Mouse (Mus musculus) ES-E14 (cell line): ENCODE results near the gene Timm10b. TPM values are rescaled to one million over a fixed set of nuclear protein-coding genes. Genes with fewer than 3 reads are reported as not detected.

Experiments
- DNase-seq: peaks from one replicate; pipeline ENCODE4 v3.0.0-alpha.2; 2013; ENCODE audit warnings: low read depth, low spot score
- H3K27ac ChIP-seq: 2 replicates; pipeline ENCODE4 v1.5.1; 2012; ENCODE audit warnings: low read depth, mild to moderate bottlenecking, low read length, moderate library complexity, mixed read lengths; ENCODE audit not compliant: poor library complexity, insufficient read depth, severe bottlenecking
- H3K36me3 ChIP-seq: 2 replicates; pipeline ENCODE4 v1.6.1; 2012; ENCODE audit warnings: mild to moderate bottlenecking, low read length, moderate library complexity, mixed read lengths; ENCODE audit not compliant: control insufficient read depth, poor library complexity, insufficient read depth, severe bottlenecking
- H3K4me1 ChIP-seq, 2 experiments: fragments of 150-350 bp in 1 of 2; sonication (generic) in 1 of 2; 2 replicates each; pipeline ENCODE4 v1.6.1; 2012; ENCODE audit warnings: low read length in 2 of 2, mild to moderate bottlenecking in 1 of 2, mixed read lengths in 1 of 2; ENCODE audit not compliant: control insufficient read depth in 2 of 2, insufficient read depth in 2 of 2, poor library complexity in 1 of 2
- H3K4me3 ChIP-seq, 2 experiments: fragments of 150-350 bp in 1 of 2; sonication (generic) in 1 of 2; 2 replicates each; pipeline ENCODE4 v1.5.1; 2012; ENCODE audit warnings: low read length in 2 of 2, low read depth in 1 of 2, mild to moderate bottlenecking in 1 of 2, mixed read lengths in 1 of 2; ENCODE audit not compliant: insufficient read depth in 1 of 2, poor library complexity in 1 of 2, severe bottlenecking in 1 of 2
- H3K9ac ChIP-seq: 2 replicates; pipeline ENCODE4 v1.6.1; 2012; ENCODE audit warnings: low read depth, mild to moderate bottlenecking, low read length, mixed read lengths; ENCODE audit not compliant: poor library complexity, insufficient read depth, severe bottlenecking
- H3K9me3 ChIP-seq: fragments of 150-350 bp; sonication (generic); 2 replicates; pipeline ENCODE4 v1.6.1; 2012; ENCODE audit warnings: low read depth, mild to moderate bottlenecking, low read length; ENCODE audit not compliant: control insufficient read depth, insufficient read depth
- CHD2 ChIP-seq: IDR thresholded peaks from 2 replicates; pipeline ENCODE4 v1.6.1; 2014; ENCODE audit warnings: mild to moderate bottlenecking, low read depth, low read length, inconsistent platforms
- HCFC1 ChIP-seq: IDR thresholded peaks from 2 replicates; pipeline ENCODE4 v1.6.1; 2012; ENCODE audit warnings: low read length, inconsistent platforms, borderline replicate concordance; ENCODE audit not compliant: insufficient read depth
- MAFK ChIP-seq: IDR thresholded peaks from 2 replicates; pipeline ENCODE4 v1.6.1; 2014; ENCODE audit warnings: mild to moderate bottlenecking, low read depth, low read length, inconsistent platforms; ENCODE audit not compliant: insufficient read depth
- ZC3H11A ChIP-seq: IDR thresholded peaks from 2 replicates; pipeline ENCODE4 v1.6.1; 2012; ENCODE audit warnings: low read depth, mild to moderate bottlenecking, inconsistent platforms, low read length, borderline replicate concordance
- ZNF384 ChIP-seq: IDR thresholded peaks from 2 replicates; pipeline ENCODE4 v1.6.1; 2012; ENCODE audit warnings: low read depth, low read length, inconsistent platforms
- in situ Hi-C, 2 experiments: fragments of 600-800 bp; cut with MboI; formaldehyde crosslinking; loops; one replicate each; pipeline ENCODE4 v1.15.1; 2025; ENCODE audit warnings: low sequenced_read_pairs in 2 of 2, inconsistent platforms in 1 of 2; ENCODE audit not compliant: unreplicated experiment in 2 of 2
- total RNA-seq: library from RNA; depleted of rRNA; stranded (reverse); fragments of 300-350 nt; gene quantifications from 2 replicates; pipeline ENCODE4 v1.2.3, GENCODE M21; 2012

Timm10b gene
- total RNA-seq, 1 experiment = 85.5 TPM

DNA sequence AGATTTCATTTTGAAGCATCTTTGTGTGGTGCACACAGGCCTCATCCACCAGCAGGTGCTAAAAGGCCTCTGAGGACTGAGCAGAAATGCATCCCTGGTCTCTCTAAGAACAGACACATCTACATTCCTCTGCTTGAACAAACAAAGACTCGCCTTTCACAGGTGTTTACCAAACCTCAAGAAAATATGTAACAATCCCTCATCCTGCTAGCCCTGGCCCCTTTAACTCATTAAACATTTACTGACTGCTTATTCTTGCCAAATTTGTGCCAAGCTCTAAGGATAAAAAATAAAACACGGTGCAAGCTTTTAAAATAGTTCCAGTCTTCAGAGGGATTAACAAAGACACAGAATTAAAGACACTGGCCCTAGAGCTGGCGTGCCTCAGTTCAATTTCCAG lies 20.2 kb upstream of the Timm10b start:
- in situ Hi-C loops = no loop called here
- no peak for DNase-seq
- Histone ChIP-seq H3K4me1 (no peaks in the 10 kb centered on the region), H3K9ac (no peak overlapping the region), H3K27ac (no peak overlapping the region), H3K9me3 (no peaks in the 10 kb centered on the region), H3K4me3 (no peak overlapping the region), H3K36me3 (peaks cover 30% of the 10 kb centered on the region)
- TF ChIP-seq MAFK (no peak), CHD2 (no peak), ZNF384 (no peak), ZC3H11A (no peak), HCFC1 (no peak)

DNA sequence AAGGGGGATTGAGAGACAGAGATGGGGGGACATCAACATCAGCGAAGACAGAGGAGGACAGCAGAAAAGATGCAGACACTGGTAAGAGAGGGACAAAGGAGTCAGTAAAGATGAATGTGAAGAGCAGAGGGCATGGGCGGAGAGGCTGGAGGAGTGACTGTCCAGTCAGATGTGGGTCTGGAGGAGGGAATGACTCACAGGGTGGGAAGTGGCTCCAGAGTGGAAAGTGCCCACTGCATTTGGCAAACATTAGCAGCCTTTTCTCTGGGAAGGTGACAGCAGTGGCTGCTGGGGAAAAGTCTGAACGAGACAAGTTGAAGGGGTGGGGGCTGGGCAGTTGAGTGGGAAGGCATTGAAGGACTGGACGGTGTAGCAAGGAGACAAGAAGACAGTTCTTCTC lies 18.8 kb upstream of the Timm10b start:
- Histone ChIP-seq H3K9ac (no peak overlapping the region), H3K36me3 (peaks cover 31% of the 10 kb centered on the region), H3K9me3 (no peaks in the 10 kb centered on the region), H3K4me3 (no peak overlapping the region), H3K4me1 (peaks cover 0 to 4% of the 10 kb centered on the region in 2 experiments; a peak in 1 of 4 replicates), H3K27ac (no peak overlapping the region)
- TF ChIP-seq MAFK (no peak), ZNF384 (no peak), ZC3H11A (no peak), CHD2 (no peak), HCFC1 (no peak)
- DNase-seq = no peak
- in situ Hi-C loops = no loop called here

DNA sequence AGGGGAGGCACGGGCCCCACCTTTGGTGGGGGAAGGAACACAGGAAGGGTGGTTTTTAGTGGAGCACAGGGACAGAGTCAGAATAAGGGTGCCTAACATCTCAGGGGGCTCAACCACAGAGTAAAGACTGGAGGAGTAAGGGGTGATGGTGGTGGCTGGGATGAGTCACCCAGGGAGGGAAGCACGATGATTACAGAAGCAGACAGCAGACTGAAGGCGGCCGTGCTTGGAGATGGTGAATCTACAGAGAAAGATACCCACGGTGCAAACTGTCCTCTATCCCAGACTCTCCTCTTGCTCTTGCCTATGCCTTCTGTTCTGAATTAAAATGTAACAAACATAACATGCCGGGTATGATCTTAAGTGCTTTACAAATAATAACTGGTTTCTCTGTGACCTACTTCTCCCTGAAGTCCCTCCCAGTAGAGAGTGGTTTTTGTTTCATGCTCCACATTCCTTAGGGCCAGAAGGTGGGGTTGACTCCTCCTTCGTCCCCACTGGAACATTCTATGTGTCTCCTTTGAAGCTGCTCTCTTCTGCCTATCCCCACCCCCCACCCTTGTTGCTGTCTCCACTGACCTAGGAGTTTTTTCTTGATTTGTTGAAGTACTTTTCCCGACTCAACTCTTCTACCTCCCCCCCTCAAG lies 18.1 kb upstream of the Timm10b start:
- TF ChIP-seq ZC3H11A = no peak
- H3K4me1 ChIP-seq = peaks cover 0 to 4% of the 10 kb centered on the region in 2 experiments; a peak in 1 of 4 replicates
- H3K9ac ChIP-seq = no peak overlapping the region
- no peak for DNase-seq
- H3K9me3 ChIP-seq = no peaks in the 10 kb centered on the region
- H3K4me3 ChIP-seq = no peak overlapping the region
- in situ Hi-C loops = no loop called here
- H3K36me3 ChIP-seq = peaks cover 31% of the 10 kb centered on the region
- no peak overlapping the region for H3K27ac ChIP-seq

DNA sequence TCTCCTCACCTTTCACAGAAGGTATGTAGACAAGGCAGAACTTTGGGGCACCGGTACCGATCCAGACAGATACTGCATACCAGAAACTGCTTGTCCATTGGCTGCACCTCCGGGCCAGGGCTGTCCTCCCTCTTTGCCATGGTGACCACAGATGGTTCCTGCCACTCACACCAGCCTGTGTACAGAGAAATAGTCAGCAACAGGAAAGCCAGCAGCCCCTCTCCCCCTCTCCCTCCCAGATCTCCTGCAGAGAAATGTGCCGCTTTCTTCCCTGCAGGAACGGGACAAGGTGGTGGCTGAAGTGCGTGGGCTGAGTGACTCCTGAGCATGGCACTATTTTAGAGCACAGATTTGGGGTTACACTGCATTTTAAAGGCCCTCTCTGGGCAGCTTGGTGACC lies 14.5 kb upstream of the Timm10b start:
- Histone ChIP-seq H3K4me1 (peaks cover 0 to 4% of the 10 kb centered on the region in 2 experiments; a peak in 1 of 4 replicates), H3K27ac (no peak overlapping the region), H3K36me3 (peaks cover 4% of the 10 kb centered on the region; the same call in 1 of the 2 replicates), H3K9me3 (no peaks in the 10 kb centered on the region), H3K4me3 (no peak overlapping the region), H3K9ac (no peak overlapping the region)
- TF ChIP-seq ZNF384 (no peak), ZC3H11A (no peak), MAFK (no peak), CHD2 (no peak), HCFC1 (no peak)
- DNase-seq = no peak
- in situ Hi-C loops = no loop called here

DNA sequence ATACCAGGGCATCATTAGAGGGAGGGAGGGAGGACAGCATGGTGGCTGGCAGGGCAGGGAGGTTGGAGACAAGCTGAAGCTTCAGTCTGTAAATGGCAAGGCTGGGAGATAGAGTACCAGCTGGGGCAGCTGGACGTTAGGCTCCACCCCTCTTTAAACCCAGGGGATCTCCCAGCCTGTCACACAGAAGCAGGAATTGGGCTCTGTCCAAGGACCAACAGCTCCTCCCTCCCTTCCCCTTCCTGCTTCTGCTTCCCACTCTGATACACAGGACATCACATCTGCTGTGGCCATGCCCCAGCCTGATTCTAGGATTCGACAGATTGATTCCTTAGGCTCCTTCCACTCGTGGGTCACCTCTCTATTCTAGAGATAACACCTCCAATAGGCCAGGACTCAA lies 11.2 kb upstream of the Timm10b start:
- in situ Hi-C loops = no loop called here
- H3K9me3 ChIP-seq = no peaks in the 10 kb centered on the region
- no peak overlapping the region for H3K4me3 ChIP-seq
- H3K9ac ChIP-seq = no peak overlapping the region
- DNase-seq = no peak
- H3K4me1 ChIP-seq = peaks cover 0 to 6% of the 10 kb centered on the region in 2 experiments; a peak in 2 of 4 replicates
- H3K27ac ChIP-seq = no peak overlapping the region
- H3K36me3 ChIP-seq = peaks cover 3% of the 10 kb centered on the region; the same call in 1 of the 2 replicates
- TF ChIP-seq CHD2 = no peak
- no peak for TF ChIP-seq ZNF384
- no peak for TF ChIP-seq MAFK
- TF ChIP-seq HCFC1 = no peak
- no peak for TF ChIP-seq ZC3H11A
